Mouse (Mus musculus): Measurements from ENCODE around the gene Sdf4.

DNA sequence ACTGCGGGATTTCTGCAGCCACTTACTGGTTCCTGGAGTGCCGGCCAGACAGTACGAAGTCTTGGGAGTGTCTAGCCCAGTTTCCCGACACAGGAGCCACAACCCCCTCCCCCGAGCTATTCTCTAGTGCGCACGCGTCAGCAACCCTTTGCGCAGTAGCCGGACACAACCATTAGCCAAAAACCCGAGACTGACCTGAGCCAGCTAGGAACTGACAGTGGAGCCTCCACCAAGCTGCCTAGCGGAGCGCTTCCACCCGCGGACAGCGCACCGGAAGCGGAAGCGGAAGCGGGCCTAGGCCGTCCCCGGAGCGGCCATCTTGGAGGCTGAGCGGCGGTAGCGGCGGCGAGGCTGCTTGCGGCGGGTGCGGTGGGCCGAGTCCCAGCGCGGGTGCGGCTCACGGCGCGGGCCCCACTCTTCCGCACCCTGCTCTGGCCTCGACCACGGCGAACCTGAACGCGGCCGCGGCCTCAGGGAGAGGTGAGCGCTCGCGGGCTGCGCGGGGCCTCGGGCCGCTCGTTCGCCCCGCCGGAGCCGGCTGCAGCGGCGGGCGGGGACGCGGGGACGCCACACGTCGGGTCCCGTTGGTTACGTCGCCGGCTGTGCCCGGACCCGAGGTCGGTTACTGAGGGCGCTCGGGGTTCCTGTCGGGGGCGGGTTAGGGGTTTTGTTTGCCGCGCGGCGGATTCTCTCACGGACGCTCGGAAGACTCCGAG is 49.0 kb upstream of the Sdf4 start, which contains the start of gene Ube2j2:
- TF ChIP-seq CTCF (IDR thresholded peaks at IDR 0.05; ENCODE audit: low read depth) (peak; percentile 17; the same call in 1 of the 2 replicates), EP300 (IDR thresholded peaks at IDR 0.05; ENCODE audit: low read depth) (no peak)
